Mouse (Mus musculus) mouse trophoblast stem cell (cell line): ENCODE data around the gene Rara.
"Not testable (repeated sequence)": the region's sequence is repeated elsewhere in the genome, so short reads cannot be mapped to it uniquely, and the experiment has no call there.

ENCODE experiments used
- in situ Hi-C, 2 experiments: fragments of 300-500 bp; cut with MseI, MboI; formaldehyde crosslinking; loops; 2 replicates in 1 of 2; 3 replicates in 1 of 2; pipeline ENCODE4 v1.15.1; 2025

The Rara gene

GRCm38 (mm10) chr11:98927438-98928076, at the start of gene Rara:
Gene Rara (plus strand): TSS chr11:98927818.
- in situ Hi-C loops: loop anchor here (10.0 kb wide), 1 partner anchor 47 kb away; no protein-coding TSS in a partner anchor

- in situ Hi-C loops: no loop called here
Observed at GRCm38 (mm10) chr11:98887703-98888102, 39.9 kb upstream of the Rara start.

DNA sequence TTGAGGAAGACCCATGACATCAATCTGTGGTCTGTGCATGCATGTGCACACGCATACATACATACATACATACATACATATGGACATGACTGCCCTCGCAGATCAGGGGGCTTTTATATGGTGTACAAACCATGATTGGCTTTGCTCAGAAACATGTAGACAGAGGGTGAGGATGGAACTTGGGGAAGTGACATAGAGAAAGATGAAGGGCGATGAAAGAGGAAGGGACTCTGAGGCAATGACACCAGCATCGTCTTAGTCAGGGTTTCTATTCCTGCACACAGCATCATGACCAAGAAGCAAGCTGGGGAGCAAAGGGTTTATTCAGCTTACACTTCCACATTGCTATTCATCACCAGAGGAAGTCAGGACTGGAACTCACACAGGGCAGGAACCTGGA, 38.5 kb upstream of the Rara start:
- in situ Hi-C loops: no loop called here

GRCm38 (mm10) chr11:98889977-98890376, 37.6 kb upstream of the Rara start:
- in situ Hi-C loops: no loop called here

DNA sequence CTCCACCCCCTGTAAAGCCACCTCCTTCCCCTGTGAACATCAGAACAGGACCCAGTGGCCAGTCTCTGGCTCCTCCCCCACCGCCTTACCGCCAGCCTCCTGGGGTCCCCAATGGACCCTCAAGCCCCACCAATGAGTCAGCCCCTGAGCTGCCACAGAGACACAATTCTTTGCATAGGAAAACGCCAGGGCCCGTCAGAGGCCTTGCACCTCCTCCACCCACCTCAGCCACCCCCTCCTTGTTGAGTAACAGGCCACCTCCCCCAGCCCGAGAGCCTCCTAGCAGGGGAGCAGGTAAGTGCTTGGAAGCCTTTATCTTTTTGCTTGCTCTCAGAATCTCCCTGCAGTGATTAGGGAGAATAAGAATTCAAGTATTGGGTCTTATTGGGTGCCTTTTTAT, 35.2 kb upstream of the Rara start:
- in situ Hi-C loops: no loop called here

DNA sequence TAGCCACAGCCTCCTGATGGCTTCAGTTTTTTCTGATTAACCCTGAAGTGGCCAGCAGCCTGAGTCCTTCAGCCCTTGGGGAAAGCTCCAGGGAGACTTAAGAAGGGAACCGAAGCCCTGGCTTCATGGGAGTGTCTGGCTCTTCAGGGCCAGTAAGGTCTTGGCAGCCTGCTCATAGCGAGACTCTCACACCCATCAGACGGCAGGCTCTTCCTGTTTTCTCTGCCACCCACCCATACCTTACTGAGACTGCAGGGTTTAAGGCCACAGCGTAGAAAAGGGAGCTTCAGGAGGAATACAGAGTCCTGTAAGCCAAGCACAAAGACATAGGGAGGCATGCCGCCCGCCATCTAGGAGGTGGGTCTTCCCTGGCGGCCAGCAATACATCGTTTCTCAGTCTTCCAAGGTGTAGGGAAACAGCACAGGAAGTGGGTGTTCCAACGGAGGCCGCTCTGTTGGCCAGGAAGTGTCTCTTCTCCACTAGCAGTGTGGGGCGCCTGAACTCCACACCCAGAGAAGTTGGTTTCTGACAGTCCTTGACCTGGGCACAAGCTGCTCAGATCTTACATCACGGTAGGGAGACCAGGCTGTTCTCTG, 27.0 kb upstream of the Rara start:
- in situ Hi-C loops: no loop called here

GRCm38 (mm10) chr11:98902621-98903245, 24.9 kb upstream of the Rara start:
- in situ Hi-C loops: no loop called here

DNA sequence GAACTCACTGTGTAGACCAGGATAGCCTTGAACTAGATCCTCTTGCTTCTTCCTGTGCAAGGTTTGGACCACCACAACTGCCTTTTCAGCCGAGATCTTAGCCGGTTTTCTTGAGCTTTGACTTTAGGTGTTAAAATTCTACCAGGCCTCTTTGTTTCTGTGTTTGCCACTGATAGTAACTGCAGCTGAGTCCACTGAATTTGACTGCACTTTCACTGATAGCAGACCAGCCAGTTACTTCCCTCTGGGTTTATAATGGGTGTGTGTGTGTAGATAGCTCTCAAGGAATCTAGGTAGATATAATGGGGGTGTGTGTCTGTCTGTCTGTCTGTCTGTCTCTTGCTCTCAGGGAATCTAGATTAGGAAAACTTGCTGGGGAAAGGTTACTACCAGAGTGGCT, 23.0 kb upstream of the Rara start:
- in situ Hi-C loops: no loop called here

- in situ Hi-C loops: no loop called here
Observed at GRCm38 (mm10) chr11:98905033-98905432, 22.6 kb upstream of the Rara start.

- in situ Hi-C loops: no loop called here
Observed at GRCm38 (mm10) chr11:98905583-98905982, 22.0 kb upstream of the Rara start.

GRCm38 (mm10) chr11:98907063-98907436, 20.6 kb upstream of the Rara start:
- in situ Hi-C loops: no loop called here

GRCm38 (mm10) chr11:98907437-98908173, 20.0 kb upstream of the Rara start, which contains the start of gene Cdc6:
Gene Cdc6 (plus strand): TSS chr11:98907801.
- in situ Hi-C loops: no loop called here

DNA sequence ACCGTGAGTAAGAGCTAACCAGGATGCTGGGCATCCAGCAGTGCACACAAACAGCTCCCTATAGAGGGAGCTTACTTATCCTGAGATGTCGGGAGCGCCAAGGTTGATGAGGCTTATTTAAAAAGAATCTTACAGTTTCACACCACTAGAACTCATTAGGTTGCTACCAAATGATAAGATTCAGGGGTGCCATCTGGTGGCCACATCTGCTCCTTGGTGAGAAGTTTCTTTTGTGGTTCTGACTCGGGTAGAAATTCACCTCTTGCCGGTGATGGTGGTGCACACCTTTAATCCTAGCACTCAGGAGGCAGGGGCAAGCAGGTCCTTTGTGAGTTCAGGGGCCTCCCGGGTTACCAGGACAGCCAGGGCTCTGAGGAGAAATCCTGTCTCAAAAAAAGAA, 18.0 kb upstream of the Rara start:
- in situ Hi-C loops: no loop called here

GRCm38 (mm10) chr11:98910415-98910814, 17.2 kb upstream of the Rara start:
- in situ Hi-C loops: no loop called here

DNA sequence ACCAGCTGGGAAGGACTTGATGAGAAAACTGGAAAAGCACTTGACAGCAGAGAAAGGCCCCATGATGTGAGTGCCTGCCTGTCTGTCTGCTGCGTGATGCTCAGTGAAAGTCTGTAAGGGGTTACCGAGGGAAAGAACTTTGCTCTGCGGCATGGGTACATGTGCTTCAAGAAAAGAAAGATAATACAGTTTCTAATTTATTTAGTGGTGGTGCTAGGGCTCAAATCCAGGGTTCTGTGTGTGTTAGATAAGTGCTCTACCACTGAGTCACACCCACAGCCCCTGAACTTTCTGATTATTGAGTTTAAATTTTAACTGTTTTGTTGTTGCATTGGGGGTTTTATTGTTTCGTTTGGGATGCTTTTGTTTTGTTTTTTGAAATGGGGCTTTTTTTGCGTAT, 16.1 kb upstream of the Rara start:
- in situ Hi-C loops: no loop called here

GRCm38 (mm10) chr11:98914196-98914595, 13.4 kb upstream of the Rara start:
- in situ Hi-C loops: no loop called here

DNA sequence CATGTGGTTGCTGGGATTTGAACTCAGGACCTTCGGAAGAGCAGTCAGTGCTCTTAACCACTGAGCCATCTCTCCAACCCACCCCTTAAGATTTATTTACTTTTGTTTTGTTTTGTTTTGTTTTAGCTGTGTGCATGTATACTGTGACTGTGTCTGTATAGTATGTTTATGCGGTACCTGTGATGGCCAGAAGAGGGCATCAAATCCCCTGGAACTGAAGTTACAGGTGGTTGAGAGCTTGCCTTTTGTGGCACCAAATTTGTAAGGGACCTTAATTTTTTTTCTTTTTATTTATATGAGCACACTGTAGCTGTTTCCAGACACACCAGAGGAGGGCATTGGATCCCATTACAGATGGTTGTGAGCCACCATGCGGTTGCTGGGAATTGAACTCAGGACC, 11.2 kb upstream of the Rara start:
- in situ Hi-C loops: not testable (repeated sequence)

DNA sequence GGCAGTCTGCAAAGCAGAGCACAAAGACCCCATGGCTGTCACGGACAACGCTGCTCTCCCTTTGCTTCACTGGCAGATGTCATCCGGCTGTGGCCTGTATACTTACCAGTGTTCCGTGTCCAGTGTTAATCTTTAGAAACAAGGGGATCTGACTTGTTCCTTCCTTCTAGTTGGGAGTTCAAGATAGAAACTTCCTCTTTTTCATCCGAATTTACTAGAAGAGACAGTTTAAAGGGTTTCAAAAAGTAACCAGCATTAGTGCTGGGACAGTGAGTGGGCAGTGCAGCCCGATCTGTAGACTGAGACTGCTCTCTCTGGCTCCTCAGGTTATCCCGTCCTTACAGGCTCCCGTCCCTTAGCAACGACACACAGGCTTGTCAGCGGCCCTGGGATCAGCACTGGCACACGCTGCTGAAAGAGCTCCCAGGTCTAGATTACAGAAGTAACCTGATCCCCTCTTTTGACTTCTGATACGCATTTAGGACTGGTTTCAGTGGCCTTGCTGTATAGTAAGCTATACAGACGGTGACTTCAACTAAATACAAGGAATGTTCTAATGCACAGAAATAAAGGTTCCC, 10.1 kb upstream of the Rara start:
- in situ Hi-C loops: no loop called here

DNA sequence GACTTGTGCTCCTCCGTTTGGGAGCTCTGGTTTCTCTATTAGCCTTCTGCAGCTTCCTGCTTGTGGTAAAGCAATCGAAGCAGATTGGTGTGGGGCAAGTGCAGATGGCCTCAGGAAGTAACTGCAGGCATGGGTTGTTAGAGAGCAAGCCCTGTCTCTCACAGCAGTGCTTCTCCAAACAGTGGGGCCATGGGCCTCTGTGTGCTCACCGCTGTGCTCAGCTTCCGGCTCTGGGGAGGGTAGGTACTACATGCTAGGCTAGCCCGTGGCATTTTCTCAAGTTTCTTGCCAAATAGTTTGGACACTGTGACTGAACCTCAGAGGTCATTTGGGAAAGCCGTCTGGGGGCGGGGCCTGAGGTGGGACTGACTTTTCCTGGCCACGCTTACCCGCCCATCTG, 9.4 kb upstream of the Rara start:
- in situ Hi-C loops: no loop called here

DNA sequence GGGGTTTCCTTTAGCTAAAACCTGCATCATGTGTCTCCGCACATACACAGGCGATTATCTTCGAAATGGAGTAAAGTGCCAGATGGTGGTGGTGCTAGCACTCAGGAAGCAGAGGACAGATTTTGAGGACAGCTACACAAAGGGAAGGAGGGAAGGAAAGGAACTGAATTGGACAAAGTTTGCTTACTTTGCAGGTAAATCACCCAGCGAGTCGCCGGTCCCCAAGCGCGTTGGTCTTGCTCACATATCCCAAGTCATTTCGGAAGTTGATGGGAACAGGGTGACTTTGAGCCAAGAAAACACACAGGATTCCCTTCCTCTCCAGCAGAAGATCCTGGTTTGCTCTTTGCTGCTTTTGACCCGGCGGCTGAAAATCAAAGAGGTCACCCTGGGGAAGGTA, 8.6 kb upstream of the Rara start:
- in situ Hi-C loops: no loop called here

DNA sequence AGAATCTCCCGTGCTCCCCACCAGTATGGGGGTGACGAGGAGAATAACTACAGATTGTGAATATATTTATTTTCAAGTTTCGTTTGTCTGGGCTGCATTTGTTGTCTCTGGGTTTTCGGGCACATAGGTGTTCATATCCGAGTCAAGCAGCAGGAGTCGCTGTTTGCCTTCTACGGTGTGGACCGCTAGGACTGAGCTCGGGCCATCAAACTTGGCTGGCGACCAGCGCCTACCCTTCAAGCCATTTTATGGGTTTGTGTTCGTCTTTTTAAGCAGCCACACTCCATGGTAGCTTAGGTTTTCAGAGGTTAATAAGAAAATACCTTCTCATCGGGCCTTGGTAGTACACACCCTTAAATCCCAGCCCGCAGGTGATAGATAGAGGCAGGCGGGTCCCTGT, 5.8 kb upstream of the Rara start:
- in situ Hi-C loops: loop anchor here (10.0 kb wide), 1 partner anchor 53 kb away; no protein-coding TSS in a partner anchor

DNA sequence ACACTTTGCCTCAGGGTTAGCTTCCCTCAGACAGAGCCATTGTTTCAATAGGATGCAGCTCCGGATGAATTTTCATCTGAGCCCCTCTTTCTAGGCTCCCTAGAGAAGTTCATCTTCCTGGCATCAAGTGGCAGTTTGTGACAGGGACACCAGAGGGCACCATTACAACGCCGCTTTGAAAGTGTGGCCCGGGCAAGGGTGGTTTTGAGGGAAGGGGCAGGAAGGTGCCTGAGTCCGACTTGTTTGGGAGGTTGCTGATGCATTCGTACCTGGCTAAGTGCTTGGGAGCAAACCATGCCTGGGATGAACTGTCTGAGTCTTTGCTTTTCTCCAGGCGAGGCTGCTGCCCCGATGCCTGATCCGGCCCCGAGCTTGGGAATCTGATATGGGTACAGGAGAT, 5.3 kb upstream of the Rara start:
- in situ Hi-C loops: loop anchor here (10.0 kb wide), 1 partner anchor 52 kb away; no protein-coding TSS in a partner anchor
